Mouse (Mus musculus): Measurements from ENCODE around the gene F11r. TPM values are rescaled to one million over a fixed set of nuclear protein-coding genes. Genes with fewer than 3 reads are reported as not detected.

Gene F11r
- total and polyA plus RNA-seq, 3 experiments: 0.31 to 1.8 TPM; not detected in 1

- Histone ChIP-seq H3K9ac (ENCODE audit: control insufficient read depth, low read depth, low read length, poor library complexity, severe bottlenecking) (peak overlapping the region; percentile 33; the same call in 1 of the 2 replicates), H3K4me3 (ENCODE audit: control insufficient read depth in 1 of 2, insufficient read depth in 1 of 2, low read depth in 2 of 2, low read length in 2 of 2) (no peak overlapping the region), H3K4me1 (ENCODE audit: control insufficient read depth in 1 of 2, insufficient read depth in 2 of 2, low read length in 2 of 2) (peaks cover 14 to 34% of the 10 kb centered on the region in 2 experiments), H3K27me3 (ENCODE audit: control insufficient read depth in 1 of 2, insufficient read depth in 2 of 2, low read length in 2 of 2) (no peaks in the 10 kb centered on the region), H3K79me2 (ENCODE audit: control insufficient read depth, insufficient read depth, low read length, poor library complexity) (no peaks in the 10 kb centered on the region), H3K27ac (ENCODE audit: control insufficient read depth, low read depth, low read length) (no peak overlapping the region), H3K9me3 (replicated peaks; ENCODE audit: insufficient read depth, low read length) (no peaks in the 10 kb centered on the region), H3K36me3 (ENCODE audit: control insufficient read depth in 1 of 2, insufficient read depth in 2 of 2, low read length in 2 of 2) (peaks cover 0 to 26% of the 10 kb centered on the region in 2 experiments; a peak in 2 of 4 replicates)
- DNase-seq (ENCODE audit: low read depth, low spot score): no peak
- TF ChIP-seq KAT2A (conservative IDR thresholded peaks at IDR 0.05; ENCODE audit: low read depth, low read length): no peak
- TF ChIP-seq GABPA (IDR thresholded peaks at IDR 0.05; ENCODE audit: low read depth, low read length): no peak
- TF ChIP-seq BHLHE40 (IDR thresholded peaks at IDR 0.05; ENCODE audit: borderline replicate concordance, low read depth, low read length): no peak
- no peak for TF ChIP-seq MAX (IDR thresholded peaks at IDR 0.05; ENCODE audit: low read length)
These were observed 32.3 kb downstream of the F11r start for GRCm38 (mm10) chr1:171469678-171470077.

- peak; percentile 85 for DNase-seq (ENCODE audit: low read depth, low spot score)
- Histone ChIP-seq H3K9me3 (replicated peaks; ENCODE audit: insufficient read depth, low read length) (no peaks in the 10 kb centered on the region), H3K9ac (ENCODE audit: control insufficient read depth, low read depth, low read length, poor library complexity, severe bottlenecking) (peak overlapping the region; percentile 43; the same call in 1 of the 2 replicates), H3K27ac (ENCODE audit: control insufficient read depth, low read depth, low read length) (peak overlapping the region; percentile 44; the same call in 1 of the 2 replicates), H3K4me1 (ENCODE audit: control insufficient read depth in 1 of 2, insufficient read depth in 2 of 2, low read length in 2 of 2) (peaks cover 14 to 34% of the 10 kb centered on the region in 2 experiments), H3K27me3 (ENCODE audit: control insufficient read depth in 1 of 2, insufficient read depth in 2 of 2, low read length in 2 of 2) (no peaks in the 10 kb centered on the region), H3K79me2 (ENCODE audit: control insufficient read depth, insufficient read depth, low read length, poor library complexity) (no peaks in the 10 kb centered on the region), H3K36me3 (ENCODE audit: control insufficient read depth in 1 of 2, insufficient read depth in 2 of 2, low read length in 2 of 2) (peaks cover 0 to 28% of the 10 kb centered on the region in 2 experiments; a peak in 2 of 4 replicates), H3K4me3 (ENCODE audit: control insufficient read depth in 1 of 2, insufficient read depth in 1 of 2, low read depth in 2 of 2, low read length in 2 of 2) (peak overlapping the region; percentile 29 to 47; a peak in 3 of 4 replicates)
- TF ChIP-seq MEF2A (IDR thresholded peaks at IDR 0.05; ENCODE audit: extremely low read depth, insufficient replicate concordance, low read depth, low read length, poor library complexity, severe bottlenecking) (peak; percentile 95; the same call in 1 of the 2 replicates), POLR2AphosphoS5 (IDR thresholded peaks at IDR 0.05; ENCODE audit: borderline replicate concordance, low read depth, low read length) (no peak), SMC3 (IDR thresholded peaks at IDR 0.05; ENCODE audit: low read depth, low read length) (peak; percentile 54), USF1 (IDR thresholded peaks at IDR 0.05; ENCODE audit: low read depth, low read length) (no peak), POLR2AphosphoS2 (IDR thresholded peaks at IDR 0.05; ENCODE audit: low read length) (no peak), MYC (IDR thresholded peaks at IDR 0.05; ENCODE audit: low read depth, low read length) (0 out of 2 replicates have a peak, but pooled peaks have one; percentile 32), CTCF (IDR thresholded peaks at IDR 0.05 in 2 of 3, conservative IDR thresholded peaks at IDR 0.05 in 1 of 3; ENCODE audit: control insufficient read depth in 1 of 3, insufficient read depth in 1 of 3, low read depth in 2 of 3, low read length in 3 of 3, poor library complexity in 1 of 3, severe bottlenecking in 1 of 3) (peak; percentile 63 to 89 (median 74)), ETS1 (IDR thresholded peaks at IDR 0.05; ENCODE audit: low read depth, low read length) (peak; percentile 72), RCOR1 (IDR thresholded peaks at IDR 0.05; ENCODE audit: low read depth, low read length) (no peak), KAT2A (conservative IDR thresholded peaks at IDR 0.05; ENCODE audit: low read depth, low read length) (no peak), ZNF384 (IDR thresholded peaks at IDR 0.05; ENCODE audit: low read depth, low read length) (peak; percentile 1; the same call in 1 of the 2 replicates), RAD21 (IDR thresholded peaks at IDR 0.05; ENCODE audit: low read depth, low read length) (peak; percentile 26), GATA1 (IDR thresholded peaks at IDR 0.05; ENCODE audit: low read depth, low read length) (peak; percentile 87), CHD2 (IDR thresholded peaks at IDR 0.05; ENCODE audit: low read length) (no peak), UBTF (IDR thresholded peaks at IDR 0.05; ENCODE audit: borderline replicate concordance, insufficient read depth, low read depth, low read length) (no peak), BHLHE40 (IDR thresholded peaks at IDR 0.05; ENCODE audit: borderline replicate concordance, low read depth, low read length) (no peak), POLR2A (IDR thresholded peaks at IDR 0.05; ENCODE audit: control insufficient read depth in 1 of 2, insufficient read depth in 1 of 2, low read depth in 1 of 2, low read length in 2 of 2, poor library complexity in 1 of 2) (no peak), ELF1 (IDR thresholded peaks at IDR 0.05; ENCODE audit: low read depth, low read length) (no peak), MAFK (IDR thresholded peaks at IDR 0.05; ENCODE audit: borderline replicate concordance, low read depth, low read length) (0 out of 2 replicates have a peak, but pooled peaks have one; percentile 27), NELFE (IDR thresholded peaks at IDR 0.05; ENCODE audit: low read depth, low read length) (no peak), TAL1 (IDR thresholded peaks at IDR 0.05; ENCODE audit: low read length) (no peak)
These were observed 33.1 kb downstream of the F11r start for GRCm38 (mm10) chr1:171470371-171470871.

All from MEL (cell line).